Mouse (Mus musculus): ENCODE measurements around the gene Gm20388. TPM values are rescaled to one million over a fixed set of nuclear protein-coding genes. Genes with fewer than 3 reads are reported as not detected.

Gm20388 gene
- polyA plus RNA-seq, 1 experiment from 2014 or later = 4.4 TPM

- 73% methylated on average over 9 of the region's 9 CpGs for WGBS
- H3K4me3 ChIP-seq (replicated peaks) = no peak overlapping the region
- H3K9ac ChIP-seq (replicated peaks) = no peak overlapping the region
- peak overlapping the region; percentile 39; the same call in 1 of the 2 replicates for H3K27ac ChIP-seq
- H3K27me3 ChIP-seq = no peaks in the 10 kb centered on the region
- H3K36me3 ChIP-seq = no peaks in the 10 kb centered on the region
- H3K9me3 ChIP-seq = no peaks in the 10 kb centered on the region
- peaks cover 37% of the 10 kb centered on the region for H3K4me1 ChIP-seq (replicated peaks)
- ATAC-seq = peak; percentile 34; the same call in 1 of the 2 replicates
- H3K4me2 ChIP-seq (replicated peaks) = no peak overlapping the region
Observed at GRCm38 (mm10) chr8:122942803-122943713, 3032.4 kb downstream of the Gm20388 start.

- Histone ChIP-seq H3K27ac (no peak overlapping the region), H3K9ac (replicated peaks) (no peak overlapping the region), H3K4me2 (replicated peaks) (no peak overlapping the region), H3K27me3 (no peaks in the 10 kb centered on the region), H3K4me1 (replicated peaks) (peaks cover 29% of the 10 kb centered on the region), H3K9me3 (no peaks in the 10 kb centered on the region), H3K4me3 (replicated peaks) (no peak overlapping the region), H3K36me3 (no peaks in the 10 kb centered on the region)
- WGBS = 68% methylated on average over 2 of the region's 2 CpGs
- ATAC-seq = no peak
Observed at GRCm38 (mm10) chr8:122945775-122946174, 3035.1 kb downstream of the Gm20388 start.

GRCm38 (mm10) chr8:122949701-122950100, 3039.1 kb downstream of the Gm20388 start:
- H3K4me1 ChIP-seq (replicated peaks) = peaks cover 22% of the 10 kb centered on the region
- H3K27ac ChIP-seq = 0 out of 2 replicates have a peak overlapping the region, but pooled peaks have one; percentile 12
- no peak for ATAC-seq

GRCm38 (mm10) chr8:122951456-122951855, 3040.8 kb downstream of the Gm20388 start:
- Histone ChIP-seq H3K4me3 (replicated peaks) (no peak overlapping the region), H3K36me3 (no peaks in the 10 kb centered on the region), H3K9me3 (no peaks in the 10 kb centered on the region), H3K27me3 (no peaks in the 10 kb centered on the region), H3K4me2 (replicated peaks) (no peak overlapping the region), H3K27ac (no peak overlapping the region), H3K9ac (replicated peaks) (no peak overlapping the region), H3K4me1 (replicated peaks) (peaks cover 25% of the 10 kb centered on the region)
- WGBS = 94% methylated on average over 5 of the region's 5 CpGs
- no peak for ATAC-seq

More at GRCm38 (mm10) chr8:122949701-122950100, 3039.1 kb downstream of the Gm20388 start:
- H3K4me3 ChIP-seq (replicated peaks) = no peak overlapping the region
- no peak overlapping the region for H3K4me2 ChIP-seq (replicated peaks)
- H3K9ac ChIP-seq (replicated peaks) = no peak overlapping the region
- H3K9me3 ChIP-seq = no peaks in the 10 kb centered on the region
- no peaks in the 10 kb centered on the region for H3K27me3 ChIP-seq
- 89% methylated on average over 5 of the region's 5 CpGs for WGBS
- no peaks in the 10 kb centered on the region for H3K36me3 ChIP-seq

- H3K9ac ChIP-seq (replicated peaks) = no peak overlapping the region
- H3K36me3 ChIP-seq = no peaks in the 10 kb centered on the region
- H3K27me3 ChIP-seq = no peaks in the 10 kb centered on the region
- H3K4me2 ChIP-seq (replicated peaks) = no peak overlapping the region
- no peak overlapping the region for H3K4me3 ChIP-seq (replicated peaks)
- no peak overlapping the region for H3K27ac ChIP-seq
- no peaks in the 10 kb centered on the region for H3K9me3 ChIP-seq
- no peak for ATAC-seq
- H3K4me1 ChIP-seq (replicated peaks) = peaks cover 28% of the 10 kb centered on the region
- WGBS = 93% methylated on average over 6 of the region's 6 CpGs
Observed at GRCm38 (mm10) chr8:122953028-122953427, 3042.4 kb downstream of the Gm20388 start.

GRCm38 (mm10) chr8:122954090-122954799, 3043.6 kb downstream of the Gm20388 start:
- Histone ChIP-seq H3K9ac (replicated peaks) (no peak overlapping the region), H3K36me3 (no peaks in the 10 kb centered on the region), H3K4me3 (replicated peaks) (no peak overlapping the region), H3K9me3 (no peaks in the 10 kb centered on the region), H3K27ac (no peak overlapping the region), H3K27me3 (no peaks in the 10 kb centered on the region), H3K4me1 (replicated peaks) (peaks cover 25% of the 10 kb centered on the region), H3K4me2 (replicated peaks) (no peak overlapping the region)
- WGBS = 87% methylated on average over 3 of the region's 3 CpGs
- ATAC-seq = no peak

- no peak overlapping the region for H3K4me3 ChIP-seq (replicated peaks)
- no peaks in the 10 kb centered on the region for H3K27me3 ChIP-seq
- no peak overlapping the region for H3K9ac ChIP-seq (replicated peaks)
- H3K4me1 ChIP-seq (replicated peaks) = peaks cover 17% of the 10 kb centered on the region
- no peaks in the 10 kb centered on the region for H3K9me3 ChIP-seq
- H3K4me2 ChIP-seq (replicated peaks) = no peak overlapping the region
- no peaks in the 10 kb centered on the region for H3K36me3 ChIP-seq
- ATAC-seq = no peak
- no peak overlapping the region for H3K27ac ChIP-seq
Observed at GRCm38 (mm10) chr8:122955195-122955594, 3044.6 kb downstream of the Gm20388 start.

GRCm38 (mm10) chr8:122955997-122956396, 3045.4 kb downstream of the Gm20388 start:
- 94% methylated on average over 3 of the region's 3 CpGs for WGBS
- H3K4me3 ChIP-seq (replicated peaks) = no peak overlapping the region
- peaks cover 21% of the 10 kb centered on the region for H3K4me1 ChIP-seq (replicated peaks)
- H3K27ac ChIP-seq = no peak overlapping the region
- ATAC-seq = no peak
- no peaks in the 10 kb centered on the region for H3K9me3 ChIP-seq
- H3K27me3 ChIP-seq = no peaks in the 10 kb centered on the region
- no peak overlapping the region for H3K9ac ChIP-seq (replicated peaks)
- no peak overlapping the region for H3K4me2 ChIP-seq (replicated peaks)
- H3K36me3 ChIP-seq = no peaks in the 10 kb centered on the region

- Histone ChIP-seq H3K4me2 (replicated peaks) (no peak overlapping the region), H3K9ac (replicated peaks) (no peak overlapping the region), H3K4me1 (replicated peaks) (peaks cover 27% of the 10 kb centered on the region), H3K4me3 (replicated peaks) (no peak overlapping the region), H3K36me3 (no peaks in the 10 kb centered on the region), H3K27ac (no peak overlapping the region), H3K9me3 (no peaks in the 10 kb centered on the region), H3K27me3 (no peaks in the 10 kb centered on the region)
- ATAC-seq = no peak
- 94% methylated on average over 5 of the region's 5 CpGs for WGBS
Observed at GRCm38 (mm10) chr8:122960323-122960722, 3049.7 kb downstream of the Gm20388 start.

- no peak overlapping the region for H3K9ac ChIP-seq (replicated peaks)
- no peak overlapping the region for H3K4me3 ChIP-seq (replicated peaks)
- no peak overlapping the region for H3K4me2 ChIP-seq (replicated peaks)
- no peaks in the 10 kb centered on the region for H3K36me3 ChIP-seq
- no peaks in the 10 kb centered on the region for H3K9me3 ChIP-seq
- 27% methylated on average over 1 of the region's 1 CpGs for WGBS
- H3K27ac ChIP-seq = no peak overlapping the region
- no peaks in the 10 kb centered on the region for H3K27me3 ChIP-seq
- no peak for ATAC-seq
- H3K4me1 ChIP-seq (replicated peaks) = peaks cover 23% of the 10 kb centered on the region
Observed at GRCm38 (mm10) chr8:122960932-122961331, 3050.3 kb downstream of the Gm20388 start.

- WGBS = 90% methylated on average over 2 of the region's 2 CpGs
Observed at GRCm38 (mm10) chr8:122961458-122961857, 3050.8 kb downstream of the Gm20388 start.

GRCm38 (mm10) chr8:122962046-122962445, 3051.4 kb downstream of the Gm20388 start:
- H3K27me3 ChIP-seq = no peaks in the 10 kb centered on the region
- no peak for ATAC-seq
- peaks cover 20% of the 10 kb centered on the region for H3K4me1 ChIP-seq (replicated peaks)
- no peak overlapping the region for H3K4me3 ChIP-seq (replicated peaks)
- H3K9ac ChIP-seq (replicated peaks) = no peak overlapping the region
- no peaks in the 10 kb centered on the region for H3K36me3 ChIP-seq
- 59% methylated on average over 5 of the region's 5 CpGs for WGBS
- no peak overlapping the region for H3K4me2 ChIP-seq (replicated peaks)
- H3K9me3 ChIP-seq = no peaks in the 10 kb centered on the region
- H3K27ac ChIP-seq = no peak overlapping the region

More at GRCm38 (mm10) chr8:122961458-122961857, 3050.8 kb downstream of the Gm20388 start:
- H3K4me3 ChIP-seq (replicated peaks) = no peak overlapping the region
- no peak for ATAC-seq
- no peak overlapping the region for H3K9ac ChIP-seq (replicated peaks)
- H3K9me3 ChIP-seq = no peaks in the 10 kb centered on the region
- H3K4me1 ChIP-seq (replicated peaks) = peaks cover 22% of the 10 kb centered on the region
- no peaks in the 10 kb centered on the region for H3K36me3 ChIP-seq
- no peak overlapping the region for H3K4me2 ChIP-seq (replicated peaks)
- no peak overlapping the region for H3K27ac ChIP-seq
- no peaks in the 10 kb centered on the region for H3K27me3 ChIP-seq

Measured in midbrain, embryonic 13.5 days (tissue).